Mouse (Mus musculus): Measurements from ENCODE around the gene Mrps35.

The Mrps35 gene

GRCm38 (mm10) chr6:147090191-147090590 is 47.6 kb downstream of the Mrps35 start:
- no peak for DNase-seq

GRCm38 (mm10) chr6:147091136-147092120 is 48.9 kb downstream of the Mrps35 start, which contains the start of gene Klhl42:
TSS of gene Klhl42 (plus strand) at chr6:147091379.
- peak; percentile 84 to 90 for DNase-seq

- no peak for DNase-seq
These were observed 49.6 kb downstream of the Mrps35 start for GRCm38 (mm10) chr6:147092136-147092535.

- no peak for DNase-seq
These were observed 52.2 kb downstream of the Mrps35 start for GRCm38 (mm10) chr6:147094771-147095170.

GRCm38 (mm10) chr6:147096109-147096508 is 53.5 kb downstream of the Mrps35 start:
- DNase-seq: no peak

GRCm38 (mm10) chr6:147096934-147097333 is 54.4 kb downstream of the Mrps35 start:
- DNase-seq: no peak

GRCm38 (mm10) chr6:147097346-147097929 is 54.9 kb downstream of the Mrps35 start:
- no peak for DNase-seq

- DNase-seq: peak; percentile 62 to 65
These were observed 57.1 kb downstream of the Mrps35 start for GRCm38 (mm10) chr6:147099458-147100277.

GRCm38 (mm10) chr6:147102293-147102692 is 59.7 kb downstream of the Mrps35 start:
- DNase-seq: no peak

- no peak for DNase-seq
These were observed 63.0 kb downstream of the Mrps35 start for GRCm38 (mm10) chr6:147105529-147105928.

- no peak for DNase-seq
These were observed 64.2 kb downstream of the Mrps35 start for GRCm38 (mm10) chr6:147106716-147107115.

- no peak for DNase-seq
These were observed 66.7 kb downstream of the Mrps35 start for GRCm38 (mm10) chr6:147109283-147109682.

GRCm38 (mm10) chr6:147116579-147116978 is 74.0 kb downstream of the Mrps35 start:
- peak; percentile 58 to 72 for DNase-seq

GRCm38 (mm10) chr6:147117764-147118163 is 75.2 kb downstream of the Mrps35 start:
- DNase-seq: no peak

- no peak for DNase-seq
These were observed 75.6 kb downstream of the Mrps35 start for GRCm38 (mm10) chr6:147118190-147118589.

GRCm38 (mm10) chr6:147121320-147121719 is 78.8 kb downstream of the Mrps35 start:
- DNase-seq: no peak
